Mouse (Mus musculus) brain, embryonic 18.5 days (tissue): ENCODE data around the gene Furin.

Source experiments
- DNase-seq: peaks from one replicate; pipeline ENCODE4 v3.0.0-alpha.2; 2012; ENCODE audit warnings: low read depth, low spot score

The Furin gene

GRCm38 (mm10) chr7:80405188-80405695, at the start of gene Furin:
Furin (minus strand) TSS chr7:80405436.
- no peak for DNase-seq

- DNase-seq: no peak
Measured at GRCm38 (mm10) chr7:80454786-80455185, 49.5 kb upstream of the Furin start.

- DNase-seq: no peak
Measured at GRCm38 (mm10) chr7:80453997-80454396, 48.8 kb upstream of the Furin start.

GRCm38 (mm10) chr7:80453121-80453520, 47.9 kb upstream of the Furin start:
- DNase-seq: no peak

GRCm38 (mm10) chr7:80452241-80452640, 47.0 kb upstream of the Furin start:
- DNase-seq: no peak

- no peak for DNase-seq
Measured at GRCm38 (mm10) chr7:80451550-80452232, 46.5 kb upstream of the Furin start.

- no peak for DNase-seq
Measured at GRCm38 (mm10) chr7:80450354-80450753, 45.1 kb upstream of the Furin start.

GRCm38 (mm10) chr7:80449620-80450091, 44.4 kb upstream of the Furin start:
- DNase-seq: no peak

GRCm38 (mm10) chr7:80447336-80447735, 42.1 kb upstream of the Furin start:
- DNase-seq: no peak

GRCm38 (mm10) chr7:80446221-80446878, 41.1 kb upstream of the Furin start:
- no peak for DNase-seq

- no peak for DNase-seq
Measured at GRCm38 (mm10) chr7:80445492-80445891, 40.3 kb upstream of the Furin start.

- no peak for DNase-seq
Measured at GRCm38 (mm10) chr7:80444401-80445249, 39.4 kb upstream of the Furin start.

- DNase-seq: no peak
Measured at GRCm38 (mm10) chr7:80443124-80443523, 37.9 kb upstream of the Furin start.

GRCm38 (mm10) chr7:80441986-80442904, 37.0 kb upstream of the Furin start:
- no peak for DNase-seq

- DNase-seq: no peak
Measured at GRCm38 (mm10) chr7:80440685-80441084, 35.4 kb upstream of the Furin start.

- no peak for DNase-seq
Measured at GRCm38 (mm10) chr7:80439789-80440488, 34.7 kb upstream of the Furin start.

- no peak for DNase-seq
Measured at GRCm38 (mm10) chr7:80439032-80439760, 34.0 kb upstream of the Furin start.

- DNase-seq: no peak
Measured at GRCm38 (mm10) chr7:80436571-80436970, 31.3 kb upstream of the Furin start.

GRCm38 (mm10) chr7:80435594-80435993, 30.4 kb upstream of the Furin start:
- no peak for DNase-seq

GRCm38 (mm10) chr7:80429661-80430060, 24.4 kb upstream of the Furin start:
- DNase-seq: no peak
